Comparison of ENCODE assay signal across 8 mouse cellular contexts in genomic region chr10:81384605-81384982, GRCm38 (mm10). TPM values are rescaled to one million over a fixed set of nuclear protein-coding genes. Genes with fewer than 3 reads are reported as not detected.
DNase-seq lines count a peak whose midpoint lies in the region; ATAC-seq and TF ChIP-seq lines count a peak whose summit lies in the region.

No protein-coding gene starts in this region.

- under 1% methylated on average over 19 of the region's 19 CpGs for WGBS in thymus, adult 2 months
- WGBS in liver, embryonic 13.5 days (ENCODE audit: insufficient replicate concordance), result under 1% methylated on average over 19 of the region's 19 CpGs
- 0% methylated on average over 19 of the region's 19 CpGs for WGBS in stomach, postnatal 0 days

- ATAC-seq in frontal cortex, adult (ENCODE audit: low TSS enrichment), result 0 out of 2 replicates have a peak, but pooled peaks have one; percentile 0
- ATAC-seq in liver, embryonic 13.5 days (ENCODE audit: low read depth), result no peak
- peak; percentile 25 for ATAC-seq in stomach, postnatal 0 days (ENCODE audit: low FRiP score, low TSS enrichment)

- no peak for TF ChIP-seq CTCF in thymus, adult 2 months (IDR thresholded peaks at IDR 0.05; ENCODE audit: borderline replicate concordance, control insufficient read depth, extremely low read depth, insufficient read depth, low read length, poor library complexity)
- no peak for TF ChIP-seq CTCF in stomach, postnatal 0 days (IDR thresholded peaks at IDR 0.05; ENCODE audit: low read depth)

- H3K4me1 ChIP-seq in thymus, adult 2 months (replicated peaks; ENCODE audit: control insufficient read depth, insufficient read depth, low read length), result peaks cover 21% of the 10 kb centered on the region
- H3K4me1 ChIP-seq in liver, embryonic 13.5 days (replicated peaks), result peaks cover 79% of the 10 kb centered on the region
- peaks cover 10% of the 10 kb centered on the region; the same call in 1 of the 2 replicates for H3K4me1 ChIP-seq in stomach, postnatal 0 days (replicated peaks; ENCODE audit: control insufficient read depth, insufficient read depth)

- H3K27ac ChIP-seq in thymus, adult 2 months (ENCODE audit: control insufficient read depth, insufficient read depth, low read length), result peak overlapping the region; percentile 17; the same call in 1 of the 2 replicates
- H3K27ac ChIP-seq in liver, embryonic 13.5 days, result peak overlapping the region; percentile 89
- peak overlapping the region; percentile 95 for H3K27ac ChIP-seq in stomach, postnatal 0 days (replicated peaks)

- intact Hi-C loops in gastrocnemius, postnatal 36 days (cut with DNase I), result no loop called here

- H3K9ac ChIP-seq in liver, embryonic 13.5 days, result peak overlapping the region; percentile 89
- H3K9ac ChIP-seq in stomach, postnatal 0 days (ENCODE audit: low read length), result peak overlapping the region; percentile 92

- H3K4me3 ChIP-seq in thymus, adult 2 months (ENCODE audit: control insufficient read depth, insufficient read depth, low read length), result peak overlapping the region; percentile 68
- peak overlapping the region; percentile 96 for H3K4me3 ChIP-seq in liver, embryonic 13.5 days (replicated peaks)
- H3K4me3 ChIP-seq in stomach, postnatal 0 days (ENCODE audit: low read depth, low read length), result peak overlapping the region; percentile 86

- peaks cover 10% of the 10 kb centered on the region for H3K36me3 ChIP-seq in thymus, adult 2 months (ENCODE audit: control insufficient read depth, insufficient read depth, low read length)
- peaks cover 38% of the 10 kb centered on the region for H3K36me3 ChIP-seq in liver, embryonic 13.5 days
- H3K36me3 ChIP-seq in stomach, postnatal 0 days (ENCODE audit: control insufficient read depth, insufficient read depth, low read length), result peaks cover 15% of the 10 kb centered on the region; the same call in 1 of the 2 replicates

- peak overlapping the region; percentile 92 for H3K4me2 ChIP-seq in liver, embryonic 13.5 days
- peak overlapping the region; percentile 89 for H3K4me2 ChIP-seq in stomach, postnatal 0 days (replicated peaks; ENCODE audit: low read depth)

- DNase-seq in frontal cortex, postnatal 36 days (ENCODE audit: low spot score in 2 of 2), result no peak
- no peak for DNase-seq in thymus, adult 2 months
- no peak for DNase-seq in thymus, postnatal 0 days (ENCODE audit: low spot score)
- DNase-seq in liver, embryonic 13.5 days, result no peak
- peak; percentile 55 for DNase-seq in stomach, postnatal 0 days (ENCODE audit: low spot score)
- no peak for DNase-seq in gastrocnemius, postnatal 36 days
- no peak for DNase-seq in left cerebral cortex, adult 11 months (ENCODE audit: low spot score)

- no peaks in the 10 kb centered on the region for H3K27me3 ChIP-seq in thymus, adult 2 months (ENCODE audit: control insufficient read depth, insufficient read depth, low read length)
- H3K27me3 ChIP-seq in liver, embryonic 13.5 days, result no peaks in the 10 kb centered on the region
- no peaks in the 10 kb centered on the region for H3K27me3 ChIP-seq in stomach, postnatal 0 days (ENCODE audit: control insufficient read depth, insufficient read depth, low read length)

- no peak for TF ChIP-seq EP300 in stomach, postnatal 0 days (optimal IDR thresholded peaks at IDR 0.05)

- H3K9me3 ChIP-seq in liver, embryonic 13.5 days (replicated peaks), result no peaks in the 10 kb centered on the region
- no peaks in the 10 kb centered on the region for H3K9me3 ChIP-seq in stomach, postnatal 0 days (ENCODE audit: control insufficient read depth, low read length)

- no peak for TF ChIP-seq POLR2A in thymus, adult 2 months (IDR thresholded peaks at IDR 0.05; ENCODE audit: control insufficient read depth, extremely low read depth, insufficient read depth, low read length, poor library complexity)

RNA-seq across cellular contexts. Expression of gene Gm48551, which starts 0.3 kb away (rescaled TPM):
- polyA plus RNA-seq in thymus, adult 2 months (2012; rRNA removed), result 4.1 and 5.3 TPM in 2 replicates
- 2.3 TPM in 2 replicates for polyA plus RNA-seq in thymus, postnatal 0 days (2015; fragmentation: Nextera tagmentation; extraction: Ambion mirVana)
- 0.86 and 0.89 TPM in 2 replicates for polyA plus RNA-seq in liver, embryonic 13.5 days (2015; fragmentation: Nextera tagmentation; extraction: Ambion mirVana)
- polyA plus RNA-seq in stomach, postnatal 0 days (2015; fragmentation: Nextera tagmentation; extraction: Ambion mirVana), result 1.1 and 1.4 TPM in 2 replicates
- total RNA-seq in gastrocnemius, postnatal 36 days (2021), result 1 to 10 TPM in 1 of 2 experiments, under 1 TPM in 1; 0.89 to 1.2 TPM

RNA-seq across cellular contexts. Expression of gene Dohh, which starts 0.4 kb away (rescaled TPM):
- 119 and 123 TPM in 2 replicates for polyA plus RNA-seq in thymus, adult 2 months (2012; rRNA removed)
- 71.3 and 78.7 TPM in 2 replicates for polyA plus RNA-seq in thymus, postnatal 0 days (2015; fragmentation: Nextera tagmentation; extraction: Ambion mirVana)
- polyA plus RNA-seq in liver, embryonic 13.5 days (2015; fragmentation: Nextera tagmentation; extraction: Ambion mirVana), result 61.1 and 68.7 TPM in 2 replicates
- 59.4 and 63.0 TPM in 2 replicates for polyA plus RNA-seq in stomach, postnatal 0 days (2015; fragmentation: Nextera tagmentation; extraction: Ambion mirVana)
- 10 to 100 TPM; 36.5 to 42.5 TPM for total RNA-seq in gastrocnemius, postnatal 36 days (2021)

RNA-seq across cellular contexts. Expression of gene Gm48552, which starts 4.2 kb away (rescaled TPM):
- 7.5 and 8.4 TPM in 2 replicates for polyA plus RNA-seq in thymus, adult 2 months (2012; rRNA removed)
- polyA plus RNA-seq in thymus, postnatal 0 days (2015; fragmentation: Nextera tagmentation; extraction: Ambion mirVana), result 0.72 and 1.5 TPM in 2 replicates
- polyA plus RNA-seq in liver, embryonic 13.5 days (2015; fragmentation: Nextera tagmentation; extraction: Ambion mirVana), result 0.93 TPM in 1 of 2 replicates, not detected in the other
- 0.29 and 0.36 TPM in 2 replicates for polyA plus RNA-seq in stomach, postnatal 0 days (2015; fragmentation: Nextera tagmentation; extraction: Ambion mirVana)
- total RNA-seq in gastrocnemius, postnatal 36 days (2021), result under 1 TPM; 0.59 to 0.77 TPM

RNA-seq across cellular contexts. Expression of gene Fzr1, which starts 6.3 kb away (rescaled TPM):
- 181 and 201 TPM in 2 replicates for polyA plus RNA-seq in thymus, adult 2 months (2012; rRNA removed)
- 87.1 and 96.9 TPM in 2 replicates for polyA plus RNA-seq in thymus, postnatal 0 days (2015; fragmentation: Nextera tagmentation; extraction: Ambion mirVana)
- polyA plus RNA-seq in liver, embryonic 13.5 days (2015; fragmentation: Nextera tagmentation; extraction: Ambion mirVana), result 89.5 and 94.1 TPM in 2 replicates
- 51.4 and 51.6 TPM in 2 replicates for polyA plus RNA-seq in stomach, postnatal 0 days (2015; fragmentation: Nextera tagmentation; extraction: Ambion mirVana)
- total RNA-seq in gastrocnemius, postnatal 36 days (2021), result 10 to 100 TPM; 14.2 to 15.9 TPM

RNA-seq across cellular contexts. Expression of gene Smim24, which starts 8.3 kb away (rescaled TPM):
- 49.7 and 51.1 TPM in 2 replicates for polyA plus RNA-seq in thymus, adult 2 months (2012; rRNA removed)
- 12.5 and 14.0 TPM in 2 replicates for polyA plus RNA-seq in thymus, postnatal 0 days (2015; fragmentation: Nextera tagmentation; extraction: Ambion mirVana)
- polyA plus RNA-seq in liver, embryonic 13.5 days (2015; fragmentation: Nextera tagmentation; extraction: Ambion mirVana), result 1.8 TPM in 2 replicates
- 205 and 239 TPM in 2 replicates for polyA plus RNA-seq in stomach, postnatal 0 days (2015; fragmentation: Nextera tagmentation; extraction: Ambion mirVana)
- under 1 TPM; 0.37 to 0.38 TPM for total RNA-seq in gastrocnemius, postnatal 36 days (2021)

Comparison
In these comparisons a context has a peak if more than half of its experiments do, and no peak if none do; other contexts are left out.
1. H3K27ac ChIP-seq: peak in every context shown above with its lines; median percentile 95 in stomach, postnatal 0 days; 89 in liver, embryonic 13.5 days; 17 in thymus, adult 2 months.